Comparison of ENCODE assay signal across 8 mouse cellular contexts in genomic region chr5:142901355-142901802, GRCm38 (mm10). TPM values are rescaled to one million over a fixed set of nuclear protein-coding genes. Genes with fewer than 3 reads are reported as not detected.
A peak's percentile ranks its signal among the peaks of the same experiment; 100 is the strongest.
DNase-seq lines count a peak whose midpoint lies in the region; ATAC-seq and TF ChIP-seq lines count a peak whose summit lies in the region.

No protein-coding gene starts in this region.

- H3K27ac ChIP-seq in cerebellum, adult 2 months (ENCODE audit: insufficient read depth, low read length): no peak overlapping the region
- peak overlapping the region; percentile 28; the same call in 1 of the 2 replicates for H3K27ac ChIP-seq in embryonic facial prominence, embryonic 13.5 days
- peak overlapping the region; percentile 71; the same call in 1 of the 2 replicates for H3K27ac ChIP-seq in hindbrain, embryonic 12.5 days
- peak overlapping the region; percentile 21 for H3K27ac ChIP-seq in midbrain, embryonic 14.5 days (replicated peaks; ENCODE audit: low read depth, low read length)

- DNase-seq in cerebellum, postnatal 10 days: peak; percentile 63 to 64
- DNase-seq in cerebellum, adult 2 months: no peak
- DNase-seq in 416B (ENCODE audit: low read depth): peak; percentile 75
- peak; percentile 55 for DNase-seq in midbrain, embryonic 14.5 days
- no peak for DNase-seq in yolk sac, embryonic 10.5 days (ENCODE audit: low spot score)

- WGBS in cerebellum, adult 2 months: 73% methylated on average over 7 of the region's 7 CpGs
- 85% methylated on average over 7 of the region's 7 CpGs for WGBS in embryonic facial prominence, embryonic 13.5 days
- WGBS in hindbrain, embryonic 12.5 days: 84% methylated on average over 7 of the region's 7 CpGs
- WGBS in midbrain, embryonic 14.5 days: 83% methylated on average over 7 of the region's 7 CpGs

- TF ChIP-seq POLR2A in cerebellum, adult 2 months (IDR thresholded peaks at IDR 0.05; ENCODE audit: borderline replicate concordance, insufficient read depth, low read length): no peak

- H3K4me3 ChIP-seq in cerebellum, adult 2 months (replicated peaks; ENCODE audit: insufficient read depth, low read depth, low read length): no peak overlapping the region
- H3K4me3 ChIP-seq in embryonic facial prominence, embryonic 13.5 days: no peak overlapping the region
- no peak overlapping the region for H3K4me3 ChIP-seq in hindbrain, embryonic 12.5 days
- H3K4me3 ChIP-seq in midbrain, embryonic 14.5 days (replicated peaks; ENCODE audit: low read depth, low read length): no peak overlapping the region

- H3K4me1 ChIP-seq in cerebellum, adult 2 months (ENCODE audit: control insufficient read depth, insufficient read depth, low read length): peaks cover 8% of the 10 kb centered on the region
- peaks cover 21% of the 10 kb centered on the region for H3K4me1 ChIP-seq in embryonic facial prominence, embryonic 13.5 days
- H3K4me1 ChIP-seq in hindbrain, embryonic 12.5 days: peaks cover 25% of the 10 kb centered on the region
- peaks cover 25% of the 10 kb centered on the region for H3K4me1 ChIP-seq in midbrain, embryonic 14.5 days (ENCODE audit: control insufficient read depth, insufficient read depth, low read length)

- peaks cover 66% of the 10 kb centered on the region for H3K36me3 ChIP-seq in embryonic facial prominence, embryonic 13.5 days
- peaks cover 62% of the 10 kb centered on the region for H3K36me3 ChIP-seq in hindbrain, embryonic 12.5 days
- peaks cover 66% of the 10 kb centered on the region for H3K36me3 ChIP-seq in midbrain, embryonic 14.5 days (ENCODE audit: control insufficient read depth, insufficient read depth, low read length)

- H3K9me3 ChIP-seq in embryonic facial prominence, embryonic 13.5 days: no peaks in the 10 kb centered on the region
- H3K9me3 ChIP-seq in hindbrain, embryonic 12.5 days (replicated peaks): no peaks in the 10 kb centered on the region
- H3K9me3 ChIP-seq in midbrain, embryonic 14.5 days (ENCODE audit: control insufficient read depth, low read length): no peaks in the 10 kb centered on the region

- no peak for ATAC-seq in embryonic facial prominence, embryonic 13.5 days (ENCODE audit: insufficient number of reproducible peaks, insufficient read depth, low FRiP score, low TSS enrichment, low read depth)
- ATAC-seq in hindbrain, embryonic 12.5 days (ENCODE audit: low FRiP score): no peak
- no peak for ATAC-seq in midbrain, embryonic 14.5 days (ENCODE audit: low FRiP score, low TSS enrichment)
- ATAC-seq in erythroblast, adult 5-6 weeks (replicated peaks; ENCODE audit: low FRiP score, poor library complexity, severe bottlenecking): no peak

- H3K9ac ChIP-seq in embryonic facial prominence, embryonic 13.5 days: no peak overlapping the region
- no peak overlapping the region for H3K9ac ChIP-seq in hindbrain, embryonic 12.5 days
- H3K9ac ChIP-seq in midbrain, embryonic 14.5 days (replicated peaks; ENCODE audit: low read length): no peak overlapping the region

- no peak for TF ChIP-seq CTCF in cerebellum, adult 2 months (IDR thresholded peaks at IDR 0.05; ENCODE audit: borderline replicate concordance, insufficient read depth, low read depth, low read length)

- H3K4me2 ChIP-seq in embryonic facial prominence, embryonic 13.5 days: no peak overlapping the region
- H3K4me2 ChIP-seq in hindbrain, embryonic 12.5 days (replicated peaks): no peak overlapping the region
- no peak overlapping the region for H3K4me2 ChIP-seq in midbrain, embryonic 14.5 days (ENCODE audit: low read length)

- H3K27me3 ChIP-seq in cerebellum, adult 2 months (ENCODE audit: control insufficient read depth, insufficient read depth, low read length): no peaks in the 10 kb centered on the region
- no peaks in the 10 kb centered on the region for H3K27me3 ChIP-seq in embryonic facial prominence, embryonic 13.5 days
- no peaks in the 10 kb centered on the region for H3K27me3 ChIP-seq in hindbrain, embryonic 12.5 days
- no peaks in the 10 kb centered on the region for H3K27me3 ChIP-seq in midbrain, embryonic 14.5 days (ENCODE audit: control insufficient read depth, insufficient read depth, low read length)

RNA-seq across cellular contexts. Expression of gene Actb, which starts 5.2 kb away (rescaled TPM):
- 2,136 and 2,149 TPM in 2 replicates for polyA plus RNA-seq in cerebellum, adult 2 months (2012; rRNA removed)
- 14,475 and 16,597 TPM in 2 replicates for polyA plus RNA-seq in embryonic facial prominence, embryonic 13.5 days (2015; fragmentation: Nextera tagmentation; extraction: Ambion mirVana)
- 14,392 and 16,600 TPM in 2 replicates for polyA plus RNA-seq in hindbrain, embryonic 12.5 days (2016; fragmentation: Nextera tagmentation; extraction: Ambion mirVana)
- polyA plus RNA-seq in midbrain, embryonic 14.5 days (2014; fragmentation: Nextera tagmentation; extraction: Ambion mirVana): 16,375 and 16,992 TPM in 2 replicates
- total RNA-seq in erythroblast, adult 5-6 weeks (2015; ENCODE audit: low replicate concordance): 4,143 and 4,236 TPM in 2 replicates
- total RNA-seq in erythroblast, adult 5-6 weeks (2017; ENCODE audit: low replicate concordance): 1,451 and 2,396 TPM in 2 replicates

RNA-seq across cellular contexts. Expression of gene Fbxl18, which starts 6.2 kb away (rescaled TPM):
- 22.3 TPM in 2 replicates for polyA plus RNA-seq in cerebellum, adult 2 months (2012; rRNA removed)
- 15.0 and 15.7 TPM in 2 replicates for polyA plus RNA-seq in embryonic facial prominence, embryonic 13.5 days (2015; fragmentation: Nextera tagmentation; extraction: Ambion mirVana)
- polyA plus RNA-seq in hindbrain, embryonic 12.5 days (2016; fragmentation: Nextera tagmentation; extraction: Ambion mirVana): 24.6 and 26.9 TPM in 2 replicates
- 28.6 and 28.8 TPM in 2 replicates for polyA plus RNA-seq in midbrain, embryonic 14.5 days (2014; fragmentation: Nextera tagmentation; extraction: Ambion mirVana)
- 0.84 and 8.3 TPM in 2 replicates for total RNA-seq in erythroblast, adult 5-6 weeks (2015; ENCODE audit: low replicate concordance)
- total RNA-seq in erythroblast, adult 5-6 weeks (2017; ENCODE audit: low replicate concordance): 0.56 and 1.4 TPM in 2 replicates

RNA-seq across cellular contexts. Expression of gene Fscn1, which starts 58.8 kb away (rescaled TPM):
- 110 and 115 TPM in 2 replicates for polyA plus RNA-seq in cerebellum, adult 2 months (2012; rRNA removed)
- 392 and 441 TPM in 2 replicates for polyA plus RNA-seq in embryonic facial prominence, embryonic 13.5 days (2015; fragmentation: Nextera tagmentation; extraction: Ambion mirVana)
- polyA plus RNA-seq in hindbrain, embryonic 12.5 days (2016; fragmentation: Nextera tagmentation; extraction: Ambion mirVana): 699 and 764 TPM in 2 replicates
- polyA plus RNA-seq in midbrain, embryonic 14.5 days (2014; fragmentation: Nextera tagmentation; extraction: Ambion mirVana): 521 and 580 TPM in 2 replicates
- total RNA-seq in erythroblast, adult 5-6 weeks (2015; ENCODE audit: low replicate concordance): not detected in 2 replicates
- not detected in 2 replicates for total RNA-seq in erythroblast, adult 5-6 weeks (2017; ENCODE audit: low replicate concordance)

Comparison
In these comparisons a context has a peak if more than half of its experiments do, and no peak if none do; other contexts are left out.
1. DNase-seq: peak in cerebellum, postnatal 10 days (2 of 2), 416B (single experiment) and midbrain, embryonic 14.5 days (single experiment); none in cerebellum, adult 2 months (0 of 2) and yolk sac, embryonic 10.5 days (single experiment).